Mouse (Mus musculus) testis, adult 2 months (tissue): Measurements from ENCODE around the gene Cntnap2.

ENCODE experiments used
- CTCF ChIP-seq: fragments of 200-500 bp; IDR thresholded peaks from 2 replicates; pipeline ENCODE4 v1.5.1; 2012; ENCODE audit warnings: low read depth, mild to moderate bottlenecking, inconsistent platforms, low read length, moderate library complexity; ENCODE audit not compliant: control insufficient read depth, insufficient read depth, insufficient replicate concordance
- POLR2A ChIP-seq: fragments of 200-500 bp; IDR thresholded peaks from 2 replicates; pipeline ENCODE4 v1.6.1; 2012; ENCODE audit warnings: low read depth, mild to moderate bottlenecking, inconsistent platforms, low read length, moderate library complexity; ENCODE audit not compliant: control insufficient read depth

DNA sequence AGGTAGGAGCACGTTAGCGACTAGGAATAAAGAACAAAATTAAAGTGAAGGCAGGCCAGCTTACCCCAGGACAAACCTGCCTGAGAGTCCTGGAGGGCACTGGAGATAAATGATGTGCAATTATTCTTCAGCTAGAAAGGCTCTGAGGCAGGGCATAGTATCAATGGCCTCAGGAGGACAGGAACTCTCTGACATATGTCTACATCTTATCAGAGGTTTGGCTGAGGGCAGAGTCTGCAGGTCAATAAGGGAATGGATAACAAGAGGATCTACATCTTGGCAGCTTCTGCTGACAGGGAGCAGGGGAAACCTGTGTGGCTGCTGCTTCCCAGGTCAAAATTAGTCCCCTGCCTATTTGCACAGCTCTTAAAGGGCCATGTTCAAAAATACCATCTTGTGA is 477.8 kb downstream of the Cntnap2 start:
- TF ChIP-seq CTCF = no peak
- no peak for TF ChIP-seq POLR2A
